Mouse (Mus musculus) stomach, embryonic 16.5 days (tissue): ENCODE measurements around the gene Btg1-ps2. TPM values are rescaled to one million over a fixed set of nuclear protein-coding genes. Genes with fewer than 3 reads are reported as not detected.

ENCODE experiments used
- polyA plus RNA-seq: library from polyadenylated mRNA; unstranded; fragments of >200 nt; fragmentation: Nextera tagmentation; extraction: Ambion mirVana; gene quantifications from 2 replicates; pipeline ENCODE4 v1.2.1, GENCODE M21; 2015

Gene Btg1-ps2
- polyA plus RNA-seq, 1 experiment from 2014 or later = not detected

Other genes starting within 250 kb of the Btg1-ps2 start
- gene Rhox5, start 238.3 kb downstream of the Btg1-ps2 start, polyA plus RNA-seq = 1.2 and 2.1 TPM in 2 replicates
- gene Rhox6, start 216.2 kb downstream of the Btg1-ps2 start, polyA plus RNA-seq = not detected in 2 replicates
- not detected in 2 replicates for gene Rhox7a, start 211.4 kb downstream of the Btg1-ps2 start, polyA plus RNA-seq
- gene Rhox8, start 164.2 kb downstream of the Btg1-ps2 start, polyA plus RNA-seq = not detected in 2 replicates
- not detected in 2 replicates for gene Rhox7b, start 145.9 kb downstream of the Btg1-ps2 start, polyA plus RNA-seq
- gene Rhox9, start 141.3 kb downstream of the Btg1-ps2 start, polyA plus RNA-seq = not detected in 2 replicates
- gene Btg1-ps1, start 24.3 kb downstream of the Btg1-ps2 start, polyA plus RNA-seq = not detected in 2 replicates
- gene Rhox10, start 23.4 kb upstream of the Btg1-ps2 start, polyA plus RNA-seq = not detected in 2 replicates
- not detected in 2 replicates for gene Rhox11, start 42.0 kb upstream of the Btg1-ps2 start, polyA plus RNA-seq
- not detected in 2 replicates for gene Rhox12, start 67.8 kb upstream of the Btg1-ps2 start, polyA plus RNA-seq
- not detected in 2 replicates for gene Rhox13, start 78.1 kb upstream of the Btg1-ps2 start, polyA plus RNA-seq
- gene Zbtb33, start 146.7 kb upstream of the Btg1-ps2 start, polyA plus RNA-seq = 2.8 and 2.9 TPM in 2 replicates
- gene Tmem255a, start 209.3 kb upstream of the Btg1-ps2 start, polyA plus RNA-seq = 37.9 and 38.6 TPM in 2 replicates